8 mouse cellular contexts compared by ENCODE assay signal in the genomic region with DNA sequence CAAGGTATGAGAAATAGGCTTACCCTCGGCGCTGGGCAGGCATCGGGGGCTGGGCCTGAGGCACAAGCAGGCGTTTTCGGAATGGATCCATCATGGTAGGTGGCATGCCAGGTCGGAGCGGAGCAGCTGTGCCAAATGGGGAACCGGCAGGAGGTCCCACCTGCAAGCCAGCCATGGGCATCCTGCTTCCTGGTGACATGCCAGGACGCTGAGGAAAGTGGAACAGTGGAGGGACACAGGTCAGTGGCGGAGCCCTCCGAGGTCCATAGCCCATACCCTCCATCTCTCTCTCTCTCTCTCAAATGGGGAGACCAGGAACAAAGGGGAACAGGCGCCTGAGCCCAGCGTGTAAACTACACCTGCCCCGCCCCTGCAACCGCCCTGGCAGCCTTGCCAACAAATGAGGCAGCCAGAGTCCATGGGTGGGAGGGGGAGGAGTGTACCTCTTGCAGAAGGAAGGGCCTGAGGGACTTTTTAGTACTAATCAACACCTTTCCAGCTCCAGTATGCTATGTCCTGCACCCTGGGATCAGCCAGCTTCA. TPM values are rescaled to one million over a fixed set of nuclear protein-coding genes. Genes with fewer than 3 reads are reported as not detected.
DNase-seq lines count a peak whose midpoint lies in the region; ATAC-seq lines count a peak whose summit lies in the region.

No protein-coding gene starts in this region.

- peak; percentile 56 for DNase-seq in ovary, postnatal 36 days (ENCODE audit: low spot score)
- no peak for DNase-seq in ovary, adult 18-20 months (ENCODE audit: low spot score)
- DNase-seq in cerebellum, postnatal 14 days, result peak; percentile 91 to 95
- peak; percentile 32 to 42 for DNase-seq in heart, postnatal 36 days
- no peak for DNase-seq in left cerebral cortex, adult 8-10 months (ENCODE audit: low spot score in 2 of 2)

- peak overlapping the region; percentile 58 for H3K4me2 ChIP-seq in limb, embryonic 13.5 days (replicated peaks)
- H3K4me2 ChIP-seq in stomach, embryonic 15.5 days, result peak overlapping the region; percentile 47

- WGBS in limb, embryonic 13.5 days, result 42% methylated on average over 15 of the region's 15 CpGs
- 52% methylated on average over 15 of the region's 15 CpGs for WGBS in stomach, embryonic 15.5 days

- peak overlapping the region; percentile 87 for H3K27ac ChIP-seq in limb, embryonic 13.5 days
- H3K27ac ChIP-seq in stomach, embryonic 15.5 days, result peak overlapping the region; percentile 93

- peak; percentile 7; the same call in 1 of the 2 replicates for ATAC-seq in limb, embryonic 13.5 days (ENCODE audit: low FRiP score, low read depth)
- 0 out of 2 replicates have a peak, but pooled peaks have one; percentile 27 for ATAC-seq in stomach, embryonic 15.5 days (ENCODE audit: insufficient read depth, low FRiP score, low read depth)
- no peak for ATAC-seq in frontal cortex, adult (ENCODE audit: low TSS enrichment)

- H3K9me3 ChIP-seq in limb, embryonic 13.5 days, result no peaks in the 10 kb centered on the region
- no peaks in the 10 kb centered on the region for H3K9me3 ChIP-seq in stomach, embryonic 15.5 days

- H3K4me1 ChIP-seq in limb, embryonic 13.5 days, result peaks cover 53% of the 10 kb centered on the region
- peaks cover 42% of the 10 kb centered on the region for H3K4me1 ChIP-seq in stomach, embryonic 15.5 days

- H3K36me3 ChIP-seq in limb, embryonic 13.5 days, result peaks cover 50% of the 10 kb centered on the region
- peaks cover 51% of the 10 kb centered on the region for H3K36me3 ChIP-seq in stomach, embryonic 15.5 days

- H3K9ac ChIP-seq in limb, embryonic 13.5 days, result peak overlapping the region; percentile 43; the same call in 1 of the 2 replicates
- no peak overlapping the region for H3K9ac ChIP-seq in stomach, embryonic 15.5 days

- H3K4me3 ChIP-seq in limb, embryonic 13.5 days, result peak overlapping the region; percentile 34
- H3K4me3 ChIP-seq in stomach, embryonic 15.5 days (replicated peaks), result peak overlapping the region; percentile 4; the same call in 1 of the 2 replicates

- intact Hi-C loops in heart, postnatal 36 days (cut with DNase I), result no loop called here

- no peaks in the 10 kb centered on the region for H3K27me3 ChIP-seq in limb, embryonic 13.5 days
- no peaks in the 10 kb centered on the region for H3K27me3 ChIP-seq in stomach, embryonic 15.5 days (replicated peaks)

RNA-seq across cellular contexts. Expression of a gene that starts 5.4 kb away (rescaled TPM):
- total RNA-seq in heart, postnatal 36 days (2021), result 10 to 100 TPM; 19.1 to 19.9 TPM
- polyA plus RNA-seq in limb, embryonic 13.5 days (2015; fragmentation: Nextera tagmentation; extraction: Ambion mirVana), result 82.6 and 82.7 TPM in 2 replicates
- 70.2 and 78.3 TPM in 2 replicates for polyA plus RNA-seq in stomach, embryonic 15.5 days (2015; fragmentation: Nextera tagmentation; extraction: Ambion mirVana)
- total RNA-seq in left cerebral cortex, adult 8-10 months (2022), result 10 to 100 TPM; 12.2 to 20.5 (median 19.4) TPM

RNA-seq across cellular contexts. Expression of a gene that starts 9.1 kb away (rescaled TPM):
- not detected for total RNA-seq in heart, postnatal 36 days (2021)
- polyA plus RNA-seq in limb, embryonic 13.5 days (2015; fragmentation: Nextera tagmentation; extraction: Ambion mirVana), result 0.34 and 0.43 TPM in 2 replicates
- polyA plus RNA-seq in stomach, embryonic 15.5 days (2015; fragmentation: Nextera tagmentation; extraction: Ambion mirVana), result 0.27 and 0.28 TPM in 2 replicates
- total RNA-seq in left cerebral cortex, adult 8-10 months (2022), result under 1 TPM in 3 of 4 experiments, not detected in 1; 0.14 to 0.17 (median 0.16) TPM

RNA-seq across cellular contexts. Expression of a gene that starts 11.4 kb away (rescaled TPM):
- total RNA-seq in heart, postnatal 36 days (2021), result 100 to 1,000 TPM; 102 to 105 TPM
- polyA plus RNA-seq in limb, embryonic 13.5 days (2015; fragmentation: Nextera tagmentation; extraction: Ambion mirVana), result 320 and 338 TPM in 2 replicates
- polyA plus RNA-seq in stomach, embryonic 15.5 days (2015; fragmentation: Nextera tagmentation; extraction: Ambion mirVana), result 242 and 266 TPM in 2 replicates
- total RNA-seq in left cerebral cortex, adult 8-10 months (2022), result 100 to 1,000 TPM; 185 to 217 (median 197) TPM

RNA-seq across cellular contexts. Expression of a gene that starts 11.5 kb away (rescaled TPM):
- total RNA-seq in heart, postnatal 36 days (2021), result 10 to 100 TPM; 21.1 to 23.0 TPM
- polyA plus RNA-seq in limb, embryonic 13.5 days (2015; fragmentation: Nextera tagmentation; extraction: Ambion mirVana), result 56.4 and 58.5 TPM in 2 replicates
- polyA plus RNA-seq in stomach, embryonic 15.5 days (2015; fragmentation: Nextera tagmentation; extraction: Ambion mirVana), result 49.7 and 56.5 TPM in 2 replicates
- 10 to 100 TPM; 24.2 to 34.4 (median 29.6) TPM for total RNA-seq in left cerebral cortex, adult 8-10 months (2022)

RNA-seq across cellular contexts. Expression of a gene that starts 34.3 kb away (rescaled TPM):
- not detected for total RNA-seq in heart, postnatal 36 days (2021)
- not detected in 2 replicates for polyA plus RNA-seq in limb, embryonic 13.5 days (2015; fragmentation: Nextera tagmentation; extraction: Ambion mirVana)
- not detected in 2 replicates for polyA plus RNA-seq in stomach, embryonic 15.5 days (2015; fragmentation: Nextera tagmentation; extraction: Ambion mirVana)
- 10 to 100 TPM in 1 of 4 experiments, 1 to 10 TPM in 1, not detected in 2; 1.1 to 16.8 TPM for total RNA-seq in left cerebral cortex, adult 8-10 months (2022)

Comparison
In these comparisons a context has a peak if more than half of its experiments do, and no peak if none do; other contexts are left out.
1. DNase-seq: peak in ovary, postnatal 36 days (single experiment), cerebellum, postnatal 14 days (2 of 2) and heart, postnatal 36 days (2 of 2); none in ovary, adult 18-20 months (single experiment) and left cerebral cortex, adult 8-10 months (0 of 2).